Mouse (Mus musculus): ENCODE data around the gene Snx29. TPM values are rescaled to one million over a fixed set of nuclear protein-coding genes. Genes with fewer than 3 reads are reported as not detected.

Gene Snx29
- polyA plus RNA-seq, 1 experiment = 15.0 TPM

DNA sequence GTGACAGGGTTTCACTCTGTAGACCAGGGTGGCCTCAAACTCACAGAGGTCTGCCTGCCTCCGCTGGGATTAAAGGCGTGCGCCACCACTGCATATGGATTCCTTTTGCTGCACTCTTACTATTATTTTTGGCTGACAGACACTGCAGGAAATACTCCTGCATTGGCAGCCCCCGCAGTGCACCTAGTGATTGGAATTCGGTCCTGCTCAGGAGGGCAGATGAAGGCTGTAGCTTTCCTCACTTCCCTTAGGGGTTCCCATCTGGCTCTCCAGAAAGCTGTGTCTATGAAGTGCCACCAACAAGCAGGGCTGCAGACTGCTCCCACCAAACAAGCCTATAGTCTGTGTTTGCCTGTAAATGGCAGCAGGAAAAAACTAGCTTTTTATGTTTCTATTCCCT is 215.0 kb downstream of the Snx29 start:
- Histone ChIP-seq H3K4me1 (replicated peaks; ENCODE audit: control insufficient read depth, insufficient read depth, low read length) (no peaks in the 10 kb centered on the region), H3K27ac (ENCODE audit: control insufficient read depth, insufficient read depth, low read length) (no peak overlapping the region), H3K27me3 (ENCODE audit: control insufficient read depth, insufficient read depth, low read length) (no peaks in the 10 kb centered on the region), H3K4me3 (ENCODE audit: control insufficient read depth, insufficient read depth, low read length) (no peak overlapping the region), H3K36me3 (ENCODE audit: control insufficient read depth, insufficient read depth, low read length) (no peaks in the 10 kb centered on the region)
- TF ChIP-seq CTCF (IDR thresholded peaks at IDR 0.05; ENCODE audit: borderline replicate concordance, control insufficient read depth, extremely low read depth, insufficient read depth, low read length, poor library complexity) = no peak
- TF ChIP-seq POLR2A (IDR thresholded peaks at IDR 0.05; ENCODE audit: control insufficient read depth, extremely low read depth, insufficient read depth, low read length, poor library complexity) = no peak
- no peak for DNase-seq
- 88% methylated on average over 5 of the region's 5 CpGs for WGBS

DNA sequence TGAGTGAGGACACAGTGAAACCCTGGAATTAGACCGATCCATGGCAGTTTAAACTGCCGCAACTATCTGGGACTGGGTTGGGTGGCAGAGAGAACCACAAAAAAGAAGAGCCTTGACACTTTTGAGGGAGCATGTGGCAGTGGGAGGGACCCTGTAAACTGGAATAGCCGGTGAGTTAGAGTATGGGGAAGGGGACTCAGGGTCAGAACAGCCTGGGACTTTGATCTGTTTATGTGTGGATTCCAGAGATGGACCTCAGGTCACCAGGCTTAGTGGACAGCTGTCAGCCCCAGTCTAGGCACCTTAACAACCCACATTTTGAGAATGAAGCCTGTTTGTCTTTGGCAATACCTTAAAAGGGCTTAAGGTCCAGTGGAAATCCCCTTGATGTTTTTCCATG is 215.5 kb downstream of the Snx29 start:
- H3K4me1 ChIP-seq (replicated peaks; ENCODE audit: control insufficient read depth, insufficient read depth, low read length) = no peaks in the 10 kb centered on the region
- TF ChIP-seq CTCF (IDR thresholded peaks at IDR 0.05; ENCODE audit: borderline replicate concordance, control insufficient read depth, extremely low read depth, insufficient read depth, low read length, poor library complexity) (no peak), POLR2A (IDR thresholded peaks at IDR 0.05; ENCODE audit: control insufficient read depth, extremely low read depth, insufficient read depth, low read length, poor library complexity) (no peak)
- DNase-seq = no peak
- no peaks in the 10 kb centered on the region for H3K36me3 ChIP-seq (ENCODE audit: control insufficient read depth, insufficient read depth, low read length)
- H3K27ac ChIP-seq (ENCODE audit: control insufficient read depth, insufficient read depth, low read length) = no peak overlapping the region
- no peak overlapping the region for H3K4me3 ChIP-seq (ENCODE audit: control insufficient read depth, insufficient read depth, low read length)
- no peaks in the 10 kb centered on the region for H3K27me3 ChIP-seq (ENCODE audit: control insufficient read depth, insufficient read depth, low read length)
- 90% methylated on average over 3 of the region's 3 CpGs for whole genome bisulfite sequencing

DNA sequence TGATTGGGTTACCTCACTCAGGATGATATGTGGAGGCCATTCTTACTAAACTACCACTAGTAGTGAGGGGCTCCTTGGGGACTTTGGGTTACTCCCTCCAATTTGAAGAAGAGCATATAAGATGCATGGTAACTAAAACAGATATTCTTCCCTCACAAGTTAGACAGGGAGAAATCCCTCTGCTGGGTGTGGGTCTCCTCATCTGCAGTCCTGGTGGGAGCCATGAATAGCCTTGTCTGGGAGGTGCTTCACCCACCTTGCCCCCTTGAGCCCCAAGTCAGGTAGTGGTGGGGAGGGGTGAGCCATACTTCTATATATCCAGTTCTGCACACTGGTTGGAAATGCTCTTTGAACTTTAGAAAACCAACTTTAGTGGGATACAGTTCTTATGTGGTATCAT is 218.3 kb downstream of the Snx29 start:
- H3K4me1 ChIP-seq (replicated peaks; ENCODE audit: control insufficient read depth, insufficient read depth, low read length) = no peaks in the 10 kb centered on the region
- no peak for DNase-seq
- H3K27ac ChIP-seq (ENCODE audit: control insufficient read depth, insufficient read depth, low read length) = no peak overlapping the region
- TF ChIP-seq POLR2A (IDR thresholded peaks at IDR 0.05; ENCODE audit: control insufficient read depth, extremely low read depth, insufficient read depth, low read length, poor library complexity) (no peak), CTCF (IDR thresholded peaks at IDR 0.05; ENCODE audit: borderline replicate concordance, control insufficient read depth, extremely low read depth, insufficient read depth, low read length, poor library complexity) (no peak)
- no peak overlapping the region for H3K4me3 ChIP-seq (ENCODE audit: control insufficient read depth, insufficient read depth, low read length)
- H3K36me3 ChIP-seq (ENCODE audit: control insufficient read depth, insufficient read depth, low read length) = no peaks in the 10 kb centered on the region
- H3K27me3 ChIP-seq (ENCODE audit: control insufficient read depth, insufficient read depth, low read length) = no peaks in the 10 kb centered on the region

DNA sequence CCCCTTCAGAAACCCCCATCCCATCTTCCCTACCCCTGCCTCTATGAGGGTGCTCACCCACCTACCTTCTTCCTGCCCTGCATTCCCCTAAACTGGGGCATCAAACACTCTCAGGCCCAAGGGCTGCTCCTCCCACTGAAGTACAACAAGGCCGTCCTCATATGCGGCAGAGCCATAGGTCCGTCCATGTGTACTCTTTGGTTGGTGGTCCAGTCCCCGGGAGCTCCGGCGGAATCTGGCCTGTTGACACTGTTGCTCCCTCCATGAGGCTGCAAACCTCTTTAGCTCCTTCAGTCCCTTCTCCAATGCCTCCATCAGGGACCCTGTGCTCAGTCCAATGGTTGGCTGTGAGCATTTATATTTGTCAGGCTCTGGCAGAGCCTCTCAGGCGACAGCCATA is 219.1 kb downstream of the Snx29 start:
- Histone ChIP-seq H3K27ac (ENCODE audit: control insufficient read depth, insufficient read depth, low read length) (no peak overlapping the region), H3K4me1 (replicated peaks; ENCODE audit: control insufficient read depth, insufficient read depth, low read length) (no peaks in the 10 kb centered on the region), H3K27me3 (ENCODE audit: control insufficient read depth, insufficient read depth, low read length) (no peaks in the 10 kb centered on the region), H3K4me3 (ENCODE audit: control insufficient read depth, insufficient read depth, low read length) (no peak overlapping the region), H3K36me3 (ENCODE audit: control insufficient read depth, insufficient read depth, low read length) (no peaks in the 10 kb centered on the region)
- no peak for DNase-seq
- TF ChIP-seq CTCF (IDR thresholded peaks at IDR 0.05; ENCODE audit: borderline replicate concordance, control insufficient read depth, extremely low read depth, insufficient read depth, low read length, poor library complexity) = no peak
- TF ChIP-seq POLR2A (IDR thresholded peaks at IDR 0.05; ENCODE audit: control insufficient read depth, extremely low read depth, insufficient read depth, low read length, poor library complexity) = no peak
- 98% methylated on average over 7 of the region's 7 CpGs for WGBS

DNA sequence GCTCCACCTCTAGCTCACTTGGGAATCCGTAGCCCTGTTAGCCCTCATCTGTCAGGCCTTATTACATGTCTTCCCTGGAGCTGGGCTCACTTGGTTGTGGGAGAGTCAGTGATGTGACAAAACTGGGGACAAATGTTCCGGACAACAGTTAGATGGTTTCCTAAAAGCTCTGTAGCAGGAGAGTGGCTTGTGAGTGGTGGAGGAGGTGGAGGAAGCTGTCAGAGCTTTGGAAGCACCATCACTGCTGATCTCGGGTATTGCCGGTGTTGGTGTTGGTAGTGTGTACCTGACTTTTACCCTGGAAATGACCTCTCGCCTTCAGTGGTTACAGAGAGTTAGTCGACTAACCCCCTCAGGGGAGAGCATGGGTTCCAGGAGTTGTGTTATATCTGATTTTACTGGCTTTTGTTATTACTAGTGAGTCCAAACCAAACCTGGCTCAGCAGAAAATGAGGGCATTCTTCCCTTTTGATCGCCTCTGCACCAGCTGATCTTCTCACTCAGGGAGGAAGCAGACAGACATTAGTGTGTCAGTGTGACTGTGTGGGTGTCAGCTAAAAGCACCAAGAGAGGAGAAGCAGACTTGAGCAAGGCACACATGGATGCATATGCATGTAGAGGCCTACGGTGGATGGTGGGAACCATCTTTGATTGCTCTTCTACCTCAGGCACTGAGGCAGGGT is 227.5 kb downstream of the Snx29 start:
- DNase-seq = no peak
- Histone ChIP-seq H3K27me3 (ENCODE audit: control insufficient read depth, insufficient read depth, low read length) (no peaks in the 10 kb centered on the region), H3K4me1 (replicated peaks; ENCODE audit: control insufficient read depth, insufficient read depth, low read length) (0 out of 2 replicates have a peak, but pooled peaks cover 3% of the 10 kb centered on the region), H3K4me3 (ENCODE audit: control insufficient read depth, insufficient read depth, low read length) (no peak overlapping the region), H3K36me3 (ENCODE audit: control insufficient read depth, insufficient read depth, low read length) (no peaks in the 10 kb centered on the region), H3K27ac (ENCODE audit: control insufficient read depth, insufficient read depth, low read length) (no peak overlapping the region)
- TF ChIP-seq POLR2A (IDR thresholded peaks at IDR 0.05; ENCODE audit: control insufficient read depth, extremely low read depth, insufficient read depth, low read length, poor library complexity) = no peak
- TF ChIP-seq CTCF (IDR thresholded peaks at IDR 0.05; ENCODE audit: borderline replicate concordance, control insufficient read depth, extremely low read depth, insufficient read depth, low read length, poor library complexity) = no peak
- 94% methylated on average over 8 of the region's 8 CpGs for WGBS

DNA sequence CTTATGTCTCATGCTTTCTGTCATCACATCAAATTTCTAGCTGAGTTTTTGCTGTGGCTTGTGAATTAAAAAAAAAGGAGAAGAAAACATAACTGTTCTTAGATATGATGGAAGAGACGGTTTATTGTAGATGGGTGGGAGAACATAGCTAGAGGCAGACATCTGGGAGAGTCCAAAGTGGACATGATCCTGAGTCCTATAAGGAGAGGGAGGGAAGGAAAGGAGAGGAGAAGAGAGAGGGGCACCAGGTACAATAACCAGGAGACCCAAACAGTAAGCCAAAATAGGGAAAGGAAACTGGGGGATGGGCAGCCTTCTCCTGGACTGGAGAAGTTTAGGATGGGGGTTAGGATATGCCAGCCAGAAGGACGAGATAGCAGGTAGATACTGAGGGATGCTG is 239.0 kb downstream of the Snx29 start:
- WGBS = 87% methylated on average over 2 of the region's 2 CpGs
- no peak for DNase-seq
- Histone ChIP-seq H3K27me3 (ENCODE audit: control insufficient read depth, insufficient read depth, low read length) (no peaks in the 10 kb centered on the region), H3K27ac (ENCODE audit: control insufficient read depth, insufficient read depth, low read length) (no peak overlapping the region), H3K36me3 (ENCODE audit: control insufficient read depth, insufficient read depth, low read length) (no peaks in the 10 kb centered on the region), H3K4me3 (ENCODE audit: control insufficient read depth, insufficient read depth, low read length) (no peak overlapping the region), H3K4me1 (replicated peaks; ENCODE audit: control insufficient read depth, insufficient read depth, low read length) (peaks cover 21% of the 10 kb centered on the region)
- no peak for TF ChIP-seq CTCF (IDR thresholded peaks at IDR 0.05; ENCODE audit: borderline replicate concordance, control insufficient read depth, extremely low read depth, insufficient read depth, low read length, poor library complexity)
- TF ChIP-seq POLR2A (IDR thresholded peaks at IDR 0.05; ENCODE audit: control insufficient read depth, extremely low read depth, insufficient read depth, low read length, poor library complexity) = no peak

DNA sequence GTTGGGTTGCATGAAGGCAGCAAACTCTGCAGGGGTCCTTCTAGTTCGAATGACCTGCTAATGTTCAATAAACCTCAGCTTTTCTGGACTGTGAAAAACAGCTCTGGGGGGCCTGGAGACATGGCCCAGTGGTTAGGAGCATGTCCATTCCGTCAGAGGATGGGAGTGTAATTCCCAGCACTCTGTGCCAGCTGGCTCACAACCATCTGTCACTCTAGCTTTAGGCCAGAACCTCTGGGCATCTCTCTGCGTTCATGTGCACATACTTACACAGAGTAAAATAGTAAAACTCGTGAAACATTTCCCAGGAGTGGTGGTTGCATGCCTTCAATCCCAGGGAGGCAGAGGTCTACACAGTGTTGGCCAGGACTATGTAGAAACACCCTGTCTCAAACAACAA is 241.1 kb downstream of the Snx29 start:
- H3K36me3 ChIP-seq (ENCODE audit: control insufficient read depth, insufficient read depth, low read length) = no peaks in the 10 kb centered on the region
- no peak overlapping the region for H3K4me3 ChIP-seq (ENCODE audit: control insufficient read depth, insufficient read depth, low read length)
- H3K4me1 ChIP-seq (replicated peaks; ENCODE audit: control insufficient read depth, insufficient read depth, low read length) = peaks cover 19% of the 10 kb centered on the region
- DNase-seq = no peak
- H3K27me3 ChIP-seq (ENCODE audit: control insufficient read depth, insufficient read depth, low read length) = no peaks in the 10 kb centered on the region
- TF ChIP-seq POLR2A (IDR thresholded peaks at IDR 0.05; ENCODE audit: control insufficient read depth, extremely low read depth, insufficient read depth, low read length, poor library complexity) = no peak
- no peak for TF ChIP-seq CTCF (IDR thresholded peaks at IDR 0.05; ENCODE audit: borderline replicate concordance, control insufficient read depth, extremely low read depth, insufficient read depth, low read length, poor library complexity)
- H3K27ac ChIP-seq (ENCODE audit: control insufficient read depth, insufficient read depth, low read length) = no peak overlapping the region
- 84% methylated on average over 4 of the region's 4 CpGs for WGBS
